Mouse (Mus musculus): Measurements from ENCODE around the gene Bex3. TPM values are rescaled to one million over a fixed set of nuclear protein-coding genes. Genes with fewer than 3 reads are reported as not detected.
"Not testable (repeated sequence)": the region's sequence is repeated elsewhere in the genome, so short reads cannot be mapped to it uniquely, and the experiment has no call there.

Bex3 gene
- polyA plus RNA-seq, 1 experiment from 2014 or later, result 517 TPM

DNA sequence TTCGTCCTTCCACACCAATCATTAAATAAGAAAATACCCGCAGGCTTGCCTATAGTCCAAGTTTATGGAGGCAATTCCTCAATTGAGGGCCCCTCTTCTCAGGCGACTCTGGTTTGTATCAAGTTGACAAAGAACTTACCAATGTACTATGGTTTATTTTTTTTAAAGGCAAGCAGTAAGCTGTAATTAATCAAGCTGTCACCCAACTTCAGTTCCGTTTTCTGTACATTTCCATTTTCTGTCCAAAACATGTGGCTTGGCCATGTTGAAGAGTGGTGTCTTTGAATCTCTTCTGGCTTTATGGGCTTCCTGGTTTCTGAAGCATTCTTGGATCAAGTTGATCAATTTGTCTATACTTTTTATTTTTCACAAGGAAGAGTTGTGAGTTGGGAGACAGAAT, 1.9 kb upstream of the Bex3 start:
- WGBS, result 56% methylated on average over 4 of the region's 4 CpGs
- H3K4me1 ChIP-seq, result peaks cover 13% of the 10 kb centered on the region; the same call in 1 of the 2 replicates
- H3K27ac ChIP-seq (replicated peaks), result no peak overlapping the region
- peaks cover 6% of the 10 kb centered on the region for H3K36me3 ChIP-seq
- no peak for ATAC-seq (ENCODE audit: extremely low read depth, insufficient number of reproducible peaks, low FRiP score, low TSS enrichment)
- H3K27me3 ChIP-seq (replicated peaks), result no peaks in the 10 kb centered on the region
- H3K9ac ChIP-seq, result no peak overlapping the region
- H3K4me2 ChIP-seq, result no peak overlapping the region
- H3K4me3 ChIP-seq, result no peak overlapping the region
- no peaks in the 10 kb centered on the region for H3K9me3 ChIP-seq

- H3K9ac ChIP-seq, result peak overlapping the region; percentile 80
- H3K27ac ChIP-seq (replicated peaks), result peak overlapping the region; percentile 65
- not testable (repeated sequence) for H3K9me3 ChIP-seq; H3K27me3 ChIP-seq (replicated peaks); H3K36me3 ChIP-seq
- H3K4me3 ChIP-seq, result peak overlapping the region; percentile 58
- H3K4me1 ChIP-seq, result peaks cover 13% of the 10 kb centered on the region; the same call in 1 of the 2 replicates
- ATAC-seq (ENCODE audit: extremely low read depth, insufficient number of reproducible peaks, low FRiP score, low TSS enrichment), result 0 out of 2 replicates have a peak, but pooled peaks have one; percentile 44
- peak overlapping the region; percentile 65 for H3K4me2 ChIP-seq
- 14% methylated on average over 6 of the region's 60 CpGs for WGBS
Observed at GRCm38 (mm10) chrX:136270393-136271111, 499 bp downstream of the Bex3 start.

- Histone ChIP-seq H3K27ac (replicated peaks) (peak overlapping the region; percentile 70), H3K9ac (no peak overlapping the region), H3K36me3 (peaks cover 6% of the 10 kb centered on the region), H3K4me3 (no peak overlapping the region), H3K9me3 (no peaks in the 10 kb centered on the region), H3K4me2 (peak overlapping the region; percentile 33), H3K27me3 (replicated peaks) (peaks cover 4% of the 10 kb centered on the region; the same call in 1 of the 2 replicates), H3K4me1 (peaks cover 13% of the 10 kb centered on the region; the same call in 1 of the 2 replicates)
- WGBS, result 23% methylated on average over 3 of the region's 3 CpGs
- no peak for ATAC-seq (ENCODE audit: extremely low read depth, insufficient number of reproducible peaks, low FRiP score, low TSS enrichment)
Observed at GRCm38 (mm10) chrX:136274542-136274941, 4.5 kb downstream of the Bex3 start.

- no peak for ATAC-seq (ENCODE audit: extremely low read depth, insufficient number of reproducible peaks, low FRiP score, low TSS enrichment)
- H3K36me3 ChIP-seq, result peaks cover 6% of the 10 kb centered on the region
- no peak overlapping the region for H3K27ac ChIP-seq (replicated peaks)
- H3K9ac ChIP-seq, result no peak overlapping the region
- no peak overlapping the region for H3K4me3 ChIP-seq
- no peaks in the 10 kb centered on the region for H3K9me3 ChIP-seq
- WGBS, result 49% methylated on average over 3 of the region's 3 CpGs
- H3K27me3 ChIP-seq (replicated peaks), result peaks cover 4% of the 10 kb centered on the region; the same call in 1 of the 2 replicates
- peaks cover 13% of the 10 kb centered on the region; the same call in 1 of the 2 replicates for H3K4me1 ChIP-seq
- H3K4me2 ChIP-seq, result no peak overlapping the region
Observed at GRCm38 (mm10) chrX:136275386-136275785, 5.3 kb downstream of the Bex3 start.

- Histone ChIP-seq H3K27ac (replicated peaks) (no peak overlapping the region), H3K9ac (no peak overlapping the region), H3K36me3 (no peaks in the 10 kb centered on the region), H3K4me1 (no peaks in the 10 kb centered on the region), H3K4me3 (no peak overlapping the region), H3K4me2 (no peak overlapping the region), H3K9me3 (no peaks in the 10 kb centered on the region), H3K27me3 (replicated peaks) (peaks cover 4% of the 10 kb centered on the region; the same call in 1 of the 2 replicates)
- no peak for ATAC-seq (ENCODE audit: extremely low read depth, insufficient number of reproducible peaks, low FRiP score, low TSS enrichment)
- WGBS, result 77% methylated on average over 7 of the region's 7 CpGs
Observed at GRCm38 (mm10) chrX:136277577-136277976, 7.5 kb downstream of the Bex3 start.

DNA sequence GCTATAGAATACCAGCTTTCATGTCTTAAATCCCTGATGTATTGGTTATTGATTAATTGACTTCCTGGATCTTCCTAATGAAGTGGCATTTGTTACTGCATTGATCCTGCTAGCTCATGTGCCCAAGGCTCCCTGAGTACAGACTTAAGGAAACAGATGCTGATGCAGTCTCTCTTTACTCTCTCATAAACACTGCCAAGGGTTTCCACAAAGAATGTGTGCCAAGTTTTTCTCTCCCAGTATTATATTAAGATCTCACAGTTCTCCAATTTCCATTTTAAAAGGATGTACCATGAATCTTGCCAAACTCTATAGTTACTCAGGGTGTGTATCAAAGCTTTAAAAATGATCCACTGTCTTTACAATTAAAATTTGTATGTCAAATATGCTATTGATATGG, 8.3 kb downstream of the Bex3 start:
- Histone ChIP-seq H3K27me3 (replicated peaks) (peaks cover 4% of the 10 kb centered on the region; the same call in 1 of the 2 replicates), H3K36me3 (no peaks in the 10 kb centered on the region), H3K4me2 (no peak overlapping the region), H3K9me3 (no peaks in the 10 kb centered on the region), H3K4me1 (no peaks in the 10 kb centered on the region), H3K27ac (replicated peaks) (no peak overlapping the region), H3K9ac (no peak overlapping the region), H3K4me3 (no peak overlapping the region)
- ATAC-seq (ENCODE audit: extremely low read depth, insufficient number of reproducible peaks, low FRiP score, low TSS enrichment), result no peak

DNA sequence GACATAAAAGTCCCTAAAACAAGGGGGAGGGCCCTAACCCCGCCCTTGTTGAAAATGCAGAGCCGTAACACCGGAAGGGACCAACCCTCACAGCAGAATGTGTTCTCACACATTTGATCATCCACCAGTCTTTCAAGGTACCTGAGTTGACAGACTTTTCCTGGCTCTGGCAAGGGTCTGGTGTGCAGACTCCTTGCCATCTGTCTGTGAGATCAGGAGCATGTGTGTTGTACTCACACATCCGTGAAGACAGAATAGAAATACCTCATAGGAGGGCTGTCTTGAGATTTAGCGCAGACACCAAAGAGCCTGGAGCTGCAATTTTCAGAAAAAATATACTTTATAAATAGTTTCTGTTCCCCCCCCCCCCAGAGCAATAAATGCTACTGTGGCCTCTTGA, 9.4 kb downstream of the Bex3 start:
- 73% methylated on average over 5 of the region's 5 CpGs for WGBS
- Histone ChIP-seq H3K27me3 (replicated peaks) (peaks cover 4% of the 10 kb centered on the region; the same call in 1 of the 2 replicates), H3K4me3 (no peak overlapping the region), H3K9me3 (no peaks in the 10 kb centered on the region), H3K27ac (replicated peaks) (no peak overlapping the region), H3K4me2 (no peak overlapping the region), H3K9ac (no peak overlapping the region), H3K36me3 (no peaks in the 10 kb centered on the region), H3K4me1 (no peaks in the 10 kb centered on the region)
- no peak for ATAC-seq (ENCODE audit: extremely low read depth, insufficient number of reproducible peaks, low FRiP score, low TSS enrichment)

DNA sequence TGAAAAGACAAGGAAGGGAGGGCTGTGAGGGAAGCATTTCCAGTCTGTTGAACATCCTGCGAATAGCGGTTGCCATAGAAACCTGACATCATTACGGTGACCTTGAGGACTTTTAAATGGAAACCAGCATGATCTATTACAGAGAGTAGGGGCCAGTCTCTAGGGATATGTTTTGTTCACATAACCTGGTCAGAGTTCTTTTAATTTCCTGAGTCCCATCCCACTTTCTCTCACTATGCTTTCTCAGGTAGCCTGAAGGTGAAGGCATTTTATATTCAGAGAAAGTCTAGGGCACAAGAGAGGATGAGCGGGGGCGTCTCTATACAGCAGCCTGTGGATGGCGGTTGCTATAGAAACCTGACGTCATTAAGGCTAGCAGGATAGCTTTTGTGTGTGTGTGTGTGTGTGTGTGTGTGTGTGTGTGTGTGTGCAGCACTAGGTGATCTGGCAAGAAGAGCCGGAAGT, 20.8 kb downstream of the Bex3 start:
- Histone ChIP-seq H3K9ac (no peak overlapping the region), H3K27me3 (replicated peaks) (no peaks in the 10 kb centered on the region), H3K36me3 (no peaks in the 10 kb centered on the region), H3K9me3 (no peaks in the 10 kb centered on the region), H3K27ac (replicated peaks) (no peak overlapping the region), H3K4me2 (no peak overlapping the region), H3K4me3 (no peak overlapping the region), H3K4me1 (no peaks in the 10 kb centered on the region)
- WGBS, result 39% methylated on average over 8 of the region's 8 CpGs
- no peak for ATAC-seq (ENCODE audit: extremely low read depth, insufficient number of reproducible peaks, low FRiP score, low TSS enrichment)

DNA sequence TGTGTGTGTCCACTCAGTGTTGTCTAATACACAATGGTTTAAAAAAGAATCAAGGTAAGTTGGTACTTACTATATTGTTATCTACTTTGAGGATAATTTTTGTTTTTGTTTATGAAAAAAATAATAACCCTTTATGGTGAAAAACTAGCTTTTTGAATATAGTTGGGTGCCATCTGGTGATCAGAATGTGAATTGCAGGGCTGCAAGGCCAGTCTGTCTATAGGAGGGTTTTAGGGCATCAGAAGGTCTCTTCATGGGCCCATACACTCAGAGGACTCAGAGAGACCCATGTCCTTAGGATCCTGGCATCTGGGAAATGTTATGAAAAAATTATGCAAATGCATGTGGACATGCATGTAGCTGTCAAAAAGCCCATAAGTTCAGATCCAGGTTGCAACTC, 34.2 kb downstream of the Bex3 start:
- no peak for ATAC-seq (ENCODE audit: extremely low read depth, insufficient number of reproducible peaks, low FRiP score, low TSS enrichment)
- no peaks in the 10 kb centered on the region for H3K4me1 ChIP-seq
- no peaks in the 10 kb centered on the region for H3K27me3 ChIP-seq (replicated peaks)
- H3K27ac ChIP-seq (replicated peaks), result no peak overlapping the region
- H3K9ac ChIP-seq, result no peak overlapping the region
- H3K36me3 ChIP-seq, result no peaks in the 10 kb centered on the region
- H3K4me3 ChIP-seq, result no peak overlapping the region
- H3K9me3 ChIP-seq, result no peaks in the 10 kb centered on the region
- H3K4me2 ChIP-seq, result no peak overlapping the region

- Histone ChIP-seq H3K27ac (replicated peaks) (no peak overlapping the region), H3K4me2 (no peak overlapping the region), H3K27me3 (replicated peaks) (no peaks in the 10 kb centered on the region), H3K36me3 (no peaks in the 10 kb centered on the region), H3K4me1 (no peaks in the 10 kb centered on the region), H3K9me3 (no peaks in the 10 kb centered on the region), H3K4me3 (no peak overlapping the region), H3K9ac (no peak overlapping the region)
- WGBS, result 35% methylated on average over 1 of the region's 1 CpGs
- ATAC-seq (ENCODE audit: extremely low read depth, insufficient number of reproducible peaks, low FRiP score, low TSS enrichment), result no peak
Observed at GRCm38 (mm10) chrX:136306196-136306595, 36.1 kb downstream of the Bex3 start.

GRCm38 (mm10) chrX:136313303-136313702, 43.2 kb downstream of the Bex3 start:
- no peak for ATAC-seq (ENCODE audit: extremely low read depth, insufficient number of reproducible peaks, low FRiP score, low TSS enrichment)
- no peak overlapping the region for H3K27ac ChIP-seq (replicated peaks)
- H3K27me3 ChIP-seq (replicated peaks), result no peaks in the 10 kb centered on the region
- 58% methylated on average over 4 of the region's 4 CpGs for WGBS
- H3K4me3 ChIP-seq, result no peak overlapping the region
- H3K4me1 ChIP-seq, result no peaks in the 10 kb centered on the region
- no peak overlapping the region for H3K9ac ChIP-seq
- no peaks in the 10 kb centered on the region for H3K36me3 ChIP-seq
- H3K4me2 ChIP-seq, result no peak overlapping the region
- H3K9me3 ChIP-seq, result no peaks in the 10 kb centered on the region

All from heart, embryonic 13.5 days (tissue).